Mouse (Mus musculus): ENCODE measurements around the gene Ttc23.

- TF ChIP-seq CTCF (IDR thresholded peaks at IDR 0.05; ENCODE audit: extremely low read depth, insufficient read length, insufficient replicate concordance, low read depth, low read length) (no peak), POLR2A (IDR thresholded peaks at IDR 0.05; ENCODE audit: low read depth, low read length) (no peak)
Measured at GRCm38 (mm10) chr7:67768125-67768524, 120.9 kb downstream of the Ttc23 start.
